Mouse (Mus musculus) forebrain, embryonic 13.5 days (tissue): ENCODE measurements at regions not wholly inside any gene's neighbourhood (a gene's known extent, or its start where the extent isn't known, plus 50 kb on each side); places are given as distances from the start of the nearest gene placed in this dataset.
A peak's percentile ranks its signal among the peaks of the same experiment; 100 is the strongest.

Source experiments
- ATAC-seq: fragments of 200-750 bp; cut with Nextera tagmentation; 2 replicates; pipeline ENCODE4 v1.8.0; 2017
- H3K27ac ChIP-seq: fragments of 300-500 bp; sonication (generic); 2 replicates; pipeline ENCODE4 v1.5.1; 2015; ENCODE audit warnings: inconsistent platforms, mild to moderate bottlenecking, moderate library complexity
- H3K27me3 ChIP-seq: fragments of 300-500 bp; sonication (generic); 2 replicates; pipeline ENCODE4 v1.6.1; 2015; ENCODE audit warnings: mild to moderate bottlenecking, inconsistent platforms
- H3K36me3 ChIP-seq: fragments of 300-500 bp; sonication (generic); 2 replicates; pipeline ENCODE4 v1.6.1; 2015; ENCODE audit warnings: mild to moderate bottlenecking, inconsistent platforms; ENCODE audit not compliant: poor library complexity, severe bottlenecking
- H3K4me1 ChIP-seq: fragments of 300-500 bp; sonication (generic); 2 replicates; pipeline ENCODE4 v1.6.1; 2015; ENCODE audit warnings: inconsistent platforms
- H3K4me2 ChIP-seq: fragments of 300-500 bp; sonication (generic); 2 replicates; pipeline ENCODE4 v1.6.1; 2015; ENCODE audit warnings: inconsistent platforms, mild to moderate bottlenecking, moderate library complexity
- H3K4me3 ChIP-seq: fragments of 300-500 bp; sonication (generic); 2 replicates; pipeline ENCODE4 v1.5.1; 2015; ENCODE audit warnings: mild to moderate bottlenecking, inconsistent platforms
- H3K9ac ChIP-seq: fragments of 300-500 bp; sonication (generic); 2 replicates; pipeline ENCODE4 v1.6.1; 2015; ENCODE audit warnings: mild to moderate bottlenecking, inconsistent platforms
- H3K9me3 ChIP-seq: fragments of 300-500 bp; sonication (generic); replicated peaks from 2 replicates; pipeline ENCODE4 v1.6.1; 2016; ENCODE audit warnings: inconsistent platforms
- WGBS: fragments of 180-500 bp; shearing (Covaris S2); methylation state at CpG from one replicate; pipeline ENCODE4 v1.1.7; 2015; 5-methylcytosine and 5-hydroxymethylcytosine counted together

DNA sequence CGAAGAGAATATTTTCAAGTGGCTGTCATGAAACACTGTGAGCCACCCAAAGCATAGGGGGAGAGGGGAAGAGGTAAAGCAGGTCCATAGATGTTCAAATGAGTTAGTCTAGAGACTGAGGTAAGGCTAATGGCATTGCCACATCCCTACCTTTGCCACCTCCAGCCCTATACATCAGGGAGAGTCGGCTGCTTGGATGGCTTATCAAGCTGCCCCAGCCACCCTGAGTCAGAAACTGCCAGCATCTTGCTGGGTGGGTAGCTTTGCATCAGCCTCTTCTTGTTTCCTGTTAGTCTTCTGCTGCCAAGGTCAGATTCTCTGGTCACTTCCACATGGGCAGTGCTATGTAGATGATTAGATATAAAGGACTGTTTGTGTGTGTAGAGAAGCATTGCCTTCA, 215.6 kb downstream of the Pik3r1 start:
- WGBS = 96% methylated on average over 2 of the region's 2 CpGs
- H3K4me1 ChIP-seq = no peaks in the 10 kb centered on the region
- ATAC-seq = no peak
- H3K36me3 ChIP-seq = no peaks in the 10 kb centered on the region
- H3K9ac ChIP-seq = no peak overlapping the region
- no peak overlapping the region for H3K4me3 ChIP-seq
- no peak overlapping the region for H3K27ac ChIP-seq
- H3K9me3 ChIP-seq = no peaks in the 10 kb centered on the region
- H3K4me2 ChIP-seq = no peak overlapping the region
- H3K27me3 ChIP-seq = no peaks in the 10 kb centered on the region

DNA sequence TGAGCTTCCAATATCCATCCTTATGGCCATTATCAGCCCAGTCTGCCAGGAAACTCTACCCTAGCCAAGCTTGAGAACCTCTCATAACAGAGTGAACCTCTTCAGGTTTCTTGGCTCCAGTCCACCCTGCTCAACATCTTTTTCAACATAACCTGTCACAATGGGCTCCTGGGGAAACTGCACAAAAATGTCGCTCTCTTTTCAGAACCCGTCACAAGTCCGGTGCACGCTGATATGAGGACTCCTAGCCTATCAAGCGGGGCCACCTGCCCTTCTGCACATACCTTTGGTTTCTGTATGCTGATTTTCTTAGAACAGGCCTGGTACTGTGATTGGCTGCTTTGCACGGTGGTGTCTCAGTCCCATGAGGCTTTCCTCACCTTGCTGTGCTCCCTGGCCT, 216.9 kb downstream of the Pik3r1 start:
- no peaks in the 10 kb centered on the region for H3K4me1 ChIP-seq
- no peak overlapping the region for H3K9ac ChIP-seq
- no peaks in the 10 kb centered on the region for H3K9me3 ChIP-seq
- no peak overlapping the region for H3K27ac ChIP-seq
- no peaks in the 10 kb centered on the region for H3K27me3 ChIP-seq
- ATAC-seq = no peak
- H3K36me3 ChIP-seq = no peaks in the 10 kb centered on the region
- no peak overlapping the region for H3K4me2 ChIP-seq
- WGBS = 84% methylated on average over 6 of the region's 6 CpGs
- no peak overlapping the region for H3K4me3 ChIP-seq

DNA sequence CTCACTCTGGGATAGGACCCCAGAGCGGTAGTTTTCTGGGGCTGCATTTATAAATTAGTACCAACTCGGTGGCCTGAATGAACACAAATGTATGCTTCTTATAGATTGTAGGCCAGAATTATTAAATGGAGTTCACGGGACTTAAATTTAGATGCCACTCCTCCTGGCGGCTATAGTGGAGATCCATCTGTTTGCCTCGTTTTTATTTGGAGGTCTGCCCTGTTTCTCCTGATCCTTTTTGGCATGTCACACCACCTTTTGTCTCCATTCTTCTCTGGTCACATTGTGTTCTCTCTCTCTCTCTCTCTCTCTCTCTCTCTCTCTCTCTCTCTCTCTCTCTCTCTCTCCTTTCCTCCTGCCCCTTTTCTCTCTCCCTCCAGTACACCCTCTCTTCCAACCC, 217.5 kb downstream of the Pik3r1 start:
- Histone ChIP-seq H3K27me3 (no peaks in the 10 kb centered on the region), H3K27ac (no peak overlapping the region), H3K4me2 (no peak overlapping the region), H3K4me1 (peaks cover 3% of the 10 kb centered on the region; the same call in 1 of the 2 replicates), H3K4me3 (no peak overlapping the region), H3K9ac (no peak overlapping the region), H3K36me3 (no peaks in the 10 kb centered on the region), H3K9me3 (no peaks in the 10 kb centered on the region)
- WGBS = 67% methylated on average over 5 of the region's 5 CpGs
- ATAC-seq = no peak

DNA sequence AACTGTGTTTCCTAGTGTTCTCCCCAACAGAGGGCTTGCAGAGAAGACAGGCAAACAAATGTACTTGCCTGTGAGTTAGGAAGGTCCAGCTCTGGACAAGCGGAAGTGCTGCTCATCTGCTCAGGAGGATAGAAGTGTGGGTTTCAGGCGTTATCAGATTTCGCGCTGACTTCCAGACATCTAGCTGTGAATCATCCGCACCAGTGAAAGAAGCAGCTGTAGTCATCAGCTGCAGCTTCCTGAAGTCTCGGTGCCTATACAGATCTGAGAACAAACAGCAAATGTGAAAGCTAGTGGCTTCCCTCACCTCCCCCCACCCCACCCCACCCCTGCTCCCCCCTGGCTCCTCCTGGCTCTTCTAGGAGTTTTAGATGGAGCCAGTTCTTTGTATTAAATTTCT, 220.1 kb downstream of the Pik3r1 start:
- WGBS = 71% methylated on average over 6 of the region's 6 CpGs
- Histone ChIP-seq H3K4me3 (no peak overlapping the region), H3K27me3 (no peaks in the 10 kb centered on the region), H3K27ac (no peak overlapping the region), H3K4me2 (no peak overlapping the region), H3K36me3 (no peaks in the 10 kb centered on the region), H3K4me1 (peaks cover 4% of the 10 kb centered on the region; the same call in 1 of the 2 replicates), H3K9ac (no peak overlapping the region), H3K9me3 (no peaks in the 10 kb centered on the region)
- ATAC-seq = no peak

DNA sequence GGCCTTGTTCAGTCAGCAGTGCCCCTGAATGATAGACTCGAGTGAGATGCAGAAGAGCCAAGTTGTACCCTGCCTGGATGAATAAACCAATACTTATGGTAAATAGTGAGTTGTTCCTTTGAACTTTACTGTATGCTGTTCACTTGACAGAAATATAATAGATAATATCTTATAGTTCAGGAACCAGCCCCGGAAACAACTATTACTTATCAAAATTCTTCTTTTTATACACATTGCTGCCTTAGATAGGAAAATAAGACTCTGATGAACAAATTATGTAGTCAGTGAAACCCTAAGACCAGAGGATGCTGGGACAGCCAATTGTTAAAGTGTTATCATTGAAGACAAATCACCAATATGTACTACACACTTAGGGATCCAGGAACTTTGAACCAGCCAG, 220.7 kb downstream of the Pik3r1 start:
- Histone ChIP-seq H3K9ac (no peak overlapping the region), H3K27me3 (no peaks in the 10 kb centered on the region), H3K27ac (no peak overlapping the region), H3K4me3 (no peak overlapping the region), H3K9me3 (no peaks in the 10 kb centered on the region), H3K4me1 (peaks cover 4% of the 10 kb centered on the region; the same call in 1 of the 2 replicates), H3K36me3 (no peaks in the 10 kb centered on the region), H3K4me2 (no peak overlapping the region)
- WGBS = 82% methylated on average over 2 of the region's 2 CpGs
- no peak for ATAC-seq

DNA sequence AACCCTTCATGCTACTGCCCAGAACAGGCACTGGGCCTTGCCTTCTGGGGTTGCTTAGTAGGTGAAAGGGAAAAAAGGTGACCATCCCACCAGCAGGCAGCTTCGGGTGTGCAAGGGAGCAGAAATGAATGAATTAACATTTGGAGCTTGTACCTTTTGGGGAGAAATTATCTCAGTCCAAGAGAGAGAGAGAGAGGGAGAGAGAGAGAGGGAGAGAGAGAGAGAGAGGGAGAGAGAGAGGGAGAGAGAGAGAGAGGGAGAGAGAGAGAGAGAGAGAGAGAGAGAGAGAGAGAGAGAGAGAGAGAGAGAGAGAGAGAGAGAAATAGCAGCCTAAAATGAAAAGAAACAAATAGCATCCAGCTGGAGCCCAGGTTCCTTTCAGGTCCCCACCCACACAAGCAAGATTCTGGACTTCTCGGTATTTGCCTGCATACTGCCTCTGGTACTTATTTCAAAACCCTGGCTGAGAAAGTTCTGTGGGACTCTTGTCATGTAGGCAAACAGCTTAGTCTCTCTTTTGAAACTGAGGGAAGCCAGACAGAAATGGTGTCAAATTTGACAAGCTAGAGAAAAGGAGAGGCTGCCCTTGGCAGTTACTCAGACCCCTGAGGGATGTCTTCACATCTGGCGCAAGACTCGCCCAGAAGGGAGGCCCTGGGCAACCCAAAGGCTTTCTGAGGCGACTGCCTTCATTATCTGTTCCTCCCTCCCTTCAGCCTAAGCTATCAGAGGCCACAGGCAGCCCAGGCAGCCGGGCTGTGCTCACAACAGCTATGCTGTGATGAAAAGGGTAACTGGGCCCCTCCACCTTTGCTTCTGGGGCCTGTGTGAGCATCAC, 222.5 kb downstream of the Pik3r1 start:
- Histone ChIP-seq H3K4me3 (no peak overlapping the region), H3K9ac (no peak overlapping the region), H3K4me1 (peaks cover 4% of the 10 kb centered on the region; the same call in 1 of the 2 replicates), H3K27ac (no peak overlapping the region), H3K36me3 (no peaks in the 10 kb centered on the region), H3K4me2 (no peak overlapping the region), H3K9me3 (no peaks in the 10 kb centered on the region), H3K27me3 (no peaks in the 10 kb centered on the region)
- 31% methylated on average over 6 of the region's 6 CpGs for WGBS
- ATAC-seq = no peak

DNA sequence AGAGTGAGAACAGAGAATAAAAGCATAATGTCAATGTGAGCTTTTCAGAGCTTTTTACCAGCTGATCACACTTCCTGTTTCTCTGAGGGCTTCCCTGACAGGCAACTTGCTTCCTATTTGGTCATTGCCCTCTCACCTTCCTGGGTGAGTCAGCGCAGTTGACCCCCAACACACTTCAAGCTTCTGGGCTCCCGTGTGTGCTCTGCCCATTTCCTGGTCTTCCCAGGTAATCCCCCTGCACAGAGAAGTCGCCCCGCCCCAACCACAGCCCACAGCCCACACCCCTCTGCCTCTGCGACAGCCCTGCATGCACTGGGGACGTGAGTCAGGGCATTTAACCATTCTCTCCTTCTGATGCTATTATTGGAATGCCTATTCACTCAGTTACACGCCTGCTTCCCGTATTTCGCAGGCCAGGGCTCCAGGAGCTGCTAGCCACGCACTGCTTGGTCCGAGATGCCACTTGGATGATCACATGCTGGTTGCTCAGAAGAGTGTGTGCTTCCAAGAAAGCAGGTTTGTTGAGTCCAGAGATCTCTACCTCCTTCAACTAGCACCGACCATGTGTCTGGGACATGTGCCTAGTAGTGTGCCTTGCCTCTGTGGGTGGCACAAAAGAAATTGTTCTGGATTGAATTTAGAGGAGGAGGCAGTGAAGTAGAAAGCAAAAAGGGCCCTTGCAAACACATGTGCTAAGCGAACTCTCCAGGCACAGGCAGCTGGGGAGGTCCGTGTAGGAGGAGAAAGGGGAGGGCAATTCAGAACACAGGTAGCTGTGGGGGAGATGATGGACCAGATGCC, 227.4 kb downstream of the Pik3r1 start:
- Histone ChIP-seq H3K4me1 (peaks cover 1% of the 10 kb centered on the region; the same call in 1 of the 2 replicates), H3K9ac (no peak overlapping the region), H3K4me3 (no peak overlapping the region), H3K9me3 (no peaks in the 10 kb centered on the region), H3K4me2 (no peak overlapping the region), H3K27me3 (no peaks in the 10 kb centered on the region), H3K27ac (no peak overlapping the region), H3K36me3 (no peaks in the 10 kb centered on the region)
- WGBS = 44% methylated on average over 14 of the region's 14 CpGs
- peak; percentile 43; the same call in 1 of the 2 replicates for ATAC-seq

DNA sequence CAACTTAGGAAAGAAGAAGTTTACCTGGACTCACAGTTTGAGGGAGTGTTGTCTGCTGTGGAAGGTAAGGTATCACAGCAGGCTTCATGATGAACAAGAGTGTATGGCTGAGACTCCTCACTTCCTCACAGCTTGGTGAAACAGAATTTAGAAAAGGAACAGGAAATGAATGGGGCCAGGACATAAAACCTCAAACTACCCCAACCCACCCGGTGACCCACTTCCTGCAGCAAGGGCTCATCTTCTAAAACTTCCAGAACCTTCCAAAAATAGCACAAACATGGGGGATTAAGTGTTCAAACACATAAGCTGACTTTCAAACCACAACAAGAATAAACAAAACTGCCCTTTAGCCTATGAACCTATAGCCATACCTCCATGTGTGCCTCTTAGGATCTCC, 229.9 kb downstream of the Pik3r1 start:
- Histone ChIP-seq H3K27me3 (no peaks in the 10 kb centered on the region), H3K36me3 (no peaks in the 10 kb centered on the region), H3K9ac (no peak overlapping the region), H3K9me3 (no peaks in the 10 kb centered on the region), H3K4me1 (no peaks in the 10 kb centered on the region; the same call in 1 of the 2 replicates), H3K27ac (no peak overlapping the region), H3K4me2 (no peak overlapping the region), H3K4me3 (no peak overlapping the region)
- no peak for ATAC-seq
- WGBS = 96% methylated on average over 1 of the region's 1 CpGs

DNA sequence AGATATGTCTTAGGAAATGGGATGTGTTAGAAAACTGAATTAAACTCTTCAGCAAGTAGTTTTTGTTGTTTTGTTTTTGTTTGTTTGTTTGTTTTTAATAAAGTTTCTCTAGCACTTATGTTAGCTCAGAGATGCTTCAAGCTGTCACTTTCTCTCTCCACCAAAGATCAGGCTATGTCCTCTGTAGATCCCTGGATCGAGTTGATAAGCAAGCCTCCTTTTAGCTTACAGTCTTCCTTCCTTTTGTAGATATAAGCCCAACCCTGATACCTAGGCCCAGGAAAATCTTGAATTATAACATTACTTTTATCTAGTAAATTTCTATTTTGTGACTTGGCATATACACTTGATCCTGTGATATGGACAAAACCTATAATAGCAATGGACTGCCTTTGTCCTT, 232.0 kb downstream of the Pik3r1 start:
- WGBS = 86% methylated on average over 1 of the region's 1 CpGs
- Histone ChIP-seq H3K9ac (no peak overlapping the region), H3K4me3 (no peak overlapping the region), H3K4me1 (no peaks in the 10 kb centered on the region; the same call in 1 of the 2 replicates), H3K9me3 (no peaks in the 10 kb centered on the region), H3K27me3 (no peaks in the 10 kb centered on the region), H3K4me2 (no peak overlapping the region), H3K27ac (no peak overlapping the region), H3K36me3 (no peaks in the 10 kb centered on the region)
- ATAC-seq = no peak

DNA sequence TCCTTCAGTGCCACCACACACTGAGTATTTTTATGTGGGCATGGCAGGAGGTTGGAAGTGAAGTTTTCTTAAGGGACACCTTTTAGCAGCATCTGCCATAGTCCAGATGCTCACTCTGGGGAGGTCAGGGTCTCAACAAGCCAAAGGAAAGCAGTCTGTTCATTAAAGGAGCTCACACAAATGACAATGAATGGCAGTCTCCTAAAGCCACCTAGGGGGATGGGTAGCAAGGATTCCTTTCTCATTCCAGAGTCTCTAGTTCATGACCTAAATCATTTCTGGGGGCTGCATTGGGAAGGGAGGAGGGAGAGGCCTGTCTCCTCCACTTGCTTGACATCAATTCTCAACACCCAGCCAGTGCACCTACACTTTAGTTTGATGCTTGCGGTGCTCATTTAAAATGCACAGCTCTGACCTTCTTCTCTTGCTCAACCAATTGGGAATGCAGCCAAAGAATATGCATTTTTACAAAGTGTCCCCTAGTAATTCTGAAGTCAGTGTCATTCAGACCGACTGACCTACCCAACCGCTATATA, 232.6 kb downstream of the Pik3r1 start:
- no peaks in the 10 kb centered on the region; the same call in 1 of the 2 replicates for H3K4me1 ChIP-seq
- no peak overlapping the region for H3K4me3 ChIP-seq
- no peaks in the 10 kb centered on the region for H3K36me3 ChIP-seq
- H3K4me2 ChIP-seq = no peak overlapping the region
- ATAC-seq = no peak
- H3K9ac ChIP-seq = no peak overlapping the region
- H3K9me3 ChIP-seq = no peaks in the 10 kb centered on the region
- 88% methylated on average over 3 of the region's 3 CpGs for WGBS
- H3K27ac ChIP-seq = no peak overlapping the region
- H3K27me3 ChIP-seq = no peaks in the 10 kb centered on the region

DNA sequence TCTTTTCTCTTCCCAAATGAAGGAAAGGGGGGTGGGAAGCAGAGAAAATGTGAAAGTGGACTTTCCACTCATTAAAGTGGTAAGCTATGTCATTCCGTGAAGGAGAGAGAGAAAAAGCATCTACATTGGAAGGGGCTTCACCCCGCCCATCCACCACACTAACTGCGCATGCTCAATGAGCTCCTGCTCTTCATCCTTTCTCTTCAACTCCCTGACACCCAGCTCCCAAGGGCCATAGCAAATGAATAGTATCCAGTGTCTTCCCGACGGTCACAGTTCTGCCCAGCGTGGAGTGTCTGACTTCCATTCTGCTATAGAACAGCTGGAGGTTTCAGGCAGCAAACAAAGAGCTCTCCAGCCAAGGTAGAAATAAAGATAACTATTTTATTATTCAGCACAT, 233.5 kb downstream of the Pik3r1 start:
- ATAC-seq = no peak
- Histone ChIP-seq H3K4me2 (no peak overlapping the region), H3K36me3 (no peaks in the 10 kb centered on the region), H3K4me3 (no peak overlapping the region), H3K27me3 (no peaks in the 10 kb centered on the region), H3K27ac (no peak overlapping the region), H3K9ac (no peak overlapping the region), H3K9me3 (no peaks in the 10 kb centered on the region), H3K4me1 (no peaks in the 10 kb centered on the region; the same call in 1 of the 2 replicates)
- 37% methylated on average over 6 of the region's 6 CpGs for WGBS

DNA sequence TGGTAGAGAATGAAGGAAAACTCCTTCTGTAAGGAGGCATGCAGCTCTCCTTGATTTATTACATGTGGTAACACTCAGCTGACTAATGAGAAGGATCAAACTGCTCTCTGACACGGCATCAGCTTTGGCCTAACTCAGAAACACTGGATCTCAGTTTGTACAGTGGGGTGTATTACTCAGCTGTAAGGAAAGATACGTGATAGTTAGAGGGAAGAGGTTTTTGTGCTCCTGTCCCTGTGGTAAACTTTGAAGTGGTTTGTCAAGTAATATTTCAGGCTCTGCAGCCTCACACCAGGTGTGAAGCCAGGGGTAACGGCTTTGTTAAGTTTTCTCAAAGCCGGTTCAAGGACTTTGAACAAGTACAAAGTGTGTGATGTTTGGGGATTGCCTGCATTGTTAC, 235.1 kb downstream of the Pik3r1 start:
- Histone ChIP-seq H3K9ac (no peak overlapping the region), H3K4me1 (no peaks in the 10 kb centered on the region; the same call in 1 of the 2 replicates), H3K4me3 (no peak overlapping the region), H3K36me3 (no peaks in the 10 kb centered on the region), H3K27ac (no peak overlapping the region), H3K9me3 (no peaks in the 10 kb centered on the region), H3K4me2 (no peak overlapping the region), H3K27me3 (no peaks in the 10 kb centered on the region)
- WGBS = 72% methylated on average over 4 of the region's 4 CpGs
- no peak for ATAC-seq
